19 mouse cellular contexts compared by ENCODE assay signal in genomic region chr9:7015600-7015999, GRCm38 (mm10).
DNase-seq lines count a peak whose midpoint lies in the region; ATAC-seq and TF ChIP-seq lines count a peak whose summit lies in the region.
"Had no signal": no experiment of that assay in that cellular context is flagged by ENCODE, and none has a peak within 500 bp of the region (broad histone marks: within the 10 kb centered on the region; RNA-seq: fewer than 3 reads in every experiment).

No protein-coding gene starts in this region.

- H3K4me2 ChIP-seq in liver, embryonic 12.5 days = no peak overlapping the region
- no peak overlapping the region for H3K4me2 ChIP-seq in liver, postnatal 0 days (ENCODE audit: low read depth, low read length)

- DNase-seq in liver, adult 2 months (ENCODE audit: extremely low read depth, low read depth, low spot score) = peak; percentile 72
- no peak for DNase-seq in liver, postnatal 0 days
- no peak for DNase-seq in liver
- DNase-seq: adrenal gland, adult 2 months; adrenal gland, adult 8-10 months; adrenal gland, postnatal 10 days; adrenal gland, postnatal 14 days; adrenal gland, postnatal 25 days; adrenal gland, postnatal 36 days; B cell, adult 2 months; cerebellum, adult 11 months; cerebellum, adult 11-12 months; cerebellum, adult 18-20 months had no signal

- no peak for TF ChIP-seq POLR2A in liver, adult 2 months (IDR thresholded peaks at IDR 0.05; ENCODE audit: extremely low read depth, insufficient read depth, low read length)

- no peaks in the 10 kb centered on the region for H3K36me3 ChIP-seq in liver, adult 2 months (ENCODE audit: control insufficient read depth, insufficient read depth, low read length)
- no peaks in the 10 kb centered on the region for H3K36me3 ChIP-seq in liver, embryonic 12.5 days
- H3K36me3 ChIP-seq in liver, postnatal 0 days (replicated peaks; ENCODE audit: insufficient read depth, low read length) = no peaks in the 10 kb centered on the region

- no peaks in the 10 kb centered on the region for H3K27me3 ChIP-seq in liver, adult 2 months (ENCODE audit: control insufficient read depth, insufficient read depth, low read length)
- no peaks in the 10 kb centered on the region for H3K27me3 ChIP-seq in liver, embryonic 12.5 days (replicated peaks)
- H3K27me3 ChIP-seq in liver, postnatal 0 days (ENCODE audit: insufficient read depth, low read length) = no peaks in the 10 kb centered on the region
- H3K27me3 ChIP-seq: CH12.LX, Patski had no signal

- H3K9me3 ChIP-seq in liver, embryonic 12.5 days (replicated peaks) = no peaks in the 10 kb centered on the region
- no peaks in the 10 kb centered on the region for H3K9me3 ChIP-seq in liver, postnatal 0 days (ENCODE audit: low read length)
- H3K9me3 ChIP-seq: G1E had no signal

- H3K4me1 ChIP-seq in liver, adult 2 months (ENCODE audit: control insufficient read depth, insufficient read depth, low read length) = peaks cover 7% of the 10 kb centered on the region
- no peaks in the 10 kb centered on the region for H3K4me1 ChIP-seq in liver, embryonic 12.5 days
- no peaks in the 10 kb centered on the region for H3K4me1 ChIP-seq in liver, postnatal 0 days (ENCODE audit: insufficient read depth)

- H3K4me3 ChIP-seq in liver, adult 2 months (ENCODE audit: insufficient read depth, low read depth, low read length) = no peak overlapping the region
- H3K4me3 ChIP-seq in liver, embryonic 12.5 days = no peak overlapping the region
- H3K4me3 ChIP-seq in liver, postnatal 0 days (ENCODE audit: low read depth, low read length) = no peak overlapping the region

- no peak overlapping the region for H3K9ac ChIP-seq in liver, adult 2 months (ENCODE audit: low read depth, low read length)
- no peak overlapping the region for H3K9ac ChIP-seq in liver, embryonic 12.5 days
- H3K9ac ChIP-seq in liver, postnatal 0 days (replicated peaks) = no peak overlapping the region

- no peaks in the 10 kb centered on the region for H3K79me2 ChIP-seq in liver, adult 2 months (ENCODE audit: control insufficient read depth, insufficient read depth, low read length)

- ATAC-seq in liver, embryonic 12.5 days = no peak
- ATAC-seq in liver, postnatal 0 days = peak; percentile 50
- ATAC-seq: activated CD4-positive, CD25-positive, alpha-beta regulatory T cell, adult 4 months; CD4-positive, CD25-positive, alpha-beta regulatory T cell, adult 4 months; Patski had no signal

- TF ChIP-seq CTCF in liver, adult 2 months (IDR thresholded peaks at IDR 0.05; ENCODE audit: low read depth, low read length) = no peak
- TF ChIP-seq CTCF in liver, postnatal 0 days (IDR thresholded peaks at IDR 0.05; ENCODE audit: low read depth) = no peak

- no peak for TF ChIP-seq EP300 in liver, postnatal 0 days (IDR thresholded peaks at IDR 0.05; ENCODE audit: low read depth)

- peak overlapping the region; percentile 76 for H3K27ac ChIP-seq in liver, adult 2 months (replicated peaks; ENCODE audit: insufficient read depth, low read depth, low read length)
- H3K27ac ChIP-seq in liver, embryonic 12.5 days = no peak overlapping the region
- no peak overlapping the region for H3K27ac ChIP-seq in liver, postnatal 0 days (ENCODE audit: low read depth)
